Mouse (Mus musculus) layer of hippocampus, postnatal 14 days (tissue): ENCODE results near the gene Ccdc78. TPM values are rescaled to one million over a fixed set of nuclear protein-coding genes. Genes with fewer than 3 reads are reported as not detected.
"Not testable (repeated sequence)": the region's sequence is repeated elsewhere in the genome, so short reads cannot be mapped to it uniquely, and the experiment has no call there.

Experiments used
- DNase-seq, 2 experiments: peaks; one replicate each; pipeline ENCODE4 v3.0.0; 2021 to 2022; ENCODE audit warnings: low spot score in 2 of 2, mixed read lengths in 1 of 2
- total RNA-seq, 2 experiments: library from RNA; stranded (reverse); gene quantifications; 2 replicates each; pipeline ENCODE4 v1.2.3; 2021

Ccdc78 gene
- total RNA-seq, 2 experiments from 2014 or later = 0.30 TPM; not detected in 1

- DNase-seq = no peak
These were observed 8.4 kb upstream of the Ccdc78 start for GRCm38 (mm10) chr17:25777948-25778347.

- DNase-seq = no peak
These were observed 5.0 kb upstream of the Ccdc78 start for GRCm38 (mm10) chr17:25781339-25781738.

- DNase-seq = no peak
These were observed 3.3 kb upstream of the Ccdc78 start for GRCm38 (mm10) chr17:25783086-25783485.

GRCm38 (mm10) chr17:25783861-25784574, 2.4 kb upstream of the Ccdc78 start:
- DNase-seq = no peak

GRCm38 (mm10) chr17:25785281-25785745, 1.1 kb upstream of the Ccdc78 start, which contains the start of gene Haghl:
Gene Haghl, minus strand, starts transcription at chr17:25785673.
- peak; percentile 98 to 99 for DNase-seq

- DNase-seq = no peak
These were observed 563 bp downstream of the Ccdc78 start for GRCm38 (mm10) chr17:25786781-25787504.

- DNase-seq = no peak
These were observed 5.0 kb downstream of the Ccdc78 start for GRCm38 (mm10) chr17:25791320-25791842.

- DNase-seq = peak; percentile 86 to 89
These were observed 5.6 kb downstream of the Ccdc78 start for GRCm38 (mm10) chr17:25791843-25792527.

GRCm38 (mm10) chr17:25792615-25793014, 6.2 kb downstream of the Ccdc78 start, which contains the start of gene Fam173a:
Gene Fam173a, minus strand, starts transcription at chr17:25792901.
- DNase-seq = peak; percentile 66 to 73

- DNase-seq = no peak
These were observed 7.8 kb downstream of the Ccdc78 start for GRCm38 (mm10) chr17:25794197-25794596.

GRCm38 (mm10) chr17:25794998-25795397, 8.6 kb downstream of the Ccdc78 start:
- DNase-seq = no peak

GRCm38 (mm10) chr17:25795609-25796092, 9.3 kb downstream of the Ccdc78 start, which contains the start of gene AC134908.4:
Gene AC134908.4, minus strand, starts transcription at chr17:25795659.
- peak in 1 of 2 experiments; percentile 73 for DNase-seq

- no peak for DNase-seq
These were observed 9.9 kb downstream of the Ccdc78 start for GRCm38 (mm10) chr17:25796211-25796771.

- DNase-seq = peak in 1 of 2 experiments; percentile 79
These were observed 10.6 kb downstream of the Ccdc78 start, which contains the start of gene Metrn for GRCm38 (mm10) chr17:25796951-25797369. Gene Metrn, minus strand, starts transcription at chr17:25797136.

GRCm38 (mm10) chr17:25801029-25801428, 14.6 kb downstream of the Ccdc78 start:
- DNase-seq = peak; percentile 67 to 82

GRCm38 (mm10) chr17:25802825-25803517, 16.6 kb downstream of the Ccdc78 start:
- peak; percentile 81 to 90 for DNase-seq

GRCm38 (mm10) chr17:25806507-25806906, 20.1 kb downstream of the Ccdc78 start:
- no peak for DNase-seq

- DNase-seq = not testable (repeated sequence)
These were observed 21.1 kb downstream of the Ccdc78 start for GRCm38 (mm10) chr17:25807452-25807851.

GRCm38 (mm10) chr17:25808028-25808427, 21.6 kb downstream of the Ccdc78 start:
- no peak for DNase-seq
